11 mouse cellular contexts compared by ENCODE assay signal in genomic region chr6:72690595-72690994, GRCm38 (mm10).
DNase-seq lines count a peak whose midpoint lies in the region; ATAC-seq and TF ChIP-seq lines count a peak whose summit lies in the region.
"Had no signal": no experiment of that assay in that cellular context is flagged by ENCODE, and none has a peak within 500 bp of the region (broad histone marks: within the 10 kb centered on the region; RNA-seq: fewer than 3 reads in every experiment).

No protein-coding gene starts in this region.

- peaks cover 3% of the 10 kb centered on the region; the same call in 1 of the 2 replicates for H3K79me2 ChIP-seq in liver, adult 2 months (ENCODE audit: control insufficient read depth, insufficient read depth, low read length)

- no peaks in the 10 kb centered on the region for H3K27me3 ChIP-seq in liver, adult 2 months (ENCODE audit: control insufficient read depth, insufficient read depth, low read length)
- H3K27me3 ChIP-seq in embryonic facial prominence, embryonic 12.5 days = no peaks in the 10 kb centered on the region
- no peaks in the 10 kb centered on the region for H3K27me3 ChIP-seq in kidney, embryonic 14.5 days (ENCODE audit: control insufficient read depth, insufficient read depth, low read length)
- H3K27me3 ChIP-seq in stomach, embryonic 14.5 days (ENCODE audit: control insufficient read depth, insufficient read depth, low read length) = no peaks in the 10 kb centered on the region
- H3K27me3 ChIP-seq: liver, embryonic 15.5 days had no signal

- peak; percentile 14 for DNase-seq in liver, adult 2 months (ENCODE audit: extremely low read depth, low read depth, low spot score)
- DNase-seq in liver = no peak
- DNase-seq: embryo, embryonic 11 days; right cerebral cortex, postnatal 25 days; thymus, postnatal 36 days had no signal

- no peak for TF ChIP-seq CTCF in liver, adult 2 months (IDR thresholded peaks at IDR 0.05; ENCODE audit: low read depth, low read length)

- H3K36me3 ChIP-seq in liver, adult 2 months (ENCODE audit: control insufficient read depth, insufficient read depth, low read length) = no peaks in the 10 kb centered on the region
- peaks cover 3% of the 10 kb centered on the region for H3K36me3 ChIP-seq in embryonic facial prominence, embryonic 12.5 days
- no peaks in the 10 kb centered on the region for H3K36me3 ChIP-seq in kidney, embryonic 14.5 days (ENCODE audit: control insufficient read depth, insufficient read depth, low read length)
- no peaks in the 10 kb centered on the region for H3K36me3 ChIP-seq in stomach, embryonic 14.5 days (ENCODE audit: control insufficient read depth, insufficient read depth, low read length)
- H3K36me3 ChIP-seq: liver, embryonic 15.5 days had no signal

- H3K4me3 ChIP-seq in liver, adult 2 months (ENCODE audit: insufficient read depth, low read depth, low read length) = no peak overlapping the region
- no peak overlapping the region for H3K4me3 ChIP-seq in embryonic facial prominence, embryonic 12.5 days
- H3K4me3 ChIP-seq in kidney, embryonic 14.5 days (ENCODE audit: low read length) = no peak overlapping the region
- no peak overlapping the region for H3K4me3 ChIP-seq in stomach, embryonic 14.5 days (ENCODE audit: low read depth, low read length)
- H3K4me3 ChIP-seq: liver, embryonic 15.5 days had no signal

- no peaks in the 10 kb centered on the region for H3K9me3 ChIP-seq in embryonic facial prominence, embryonic 12.5 days
- H3K9me3 ChIP-seq in kidney, embryonic 14.5 days (ENCODE audit: control insufficient read depth, low read length) = no peaks in the 10 kb centered on the region
- no peaks in the 10 kb centered on the region for H3K9me3 ChIP-seq in stomach, embryonic 14.5 days (ENCODE audit: control insufficient read depth, low read depth, low read length)
- H3K9me3 ChIP-seq: liver, embryonic 15.5 days had no signal

- TF ChIP-seq POLR2A in liver, adult 2 months (IDR thresholded peaks at IDR 0.05; ENCODE audit: extremely low read depth, insufficient read depth, low read length) = no peak

- H3K27ac ChIP-seq in liver, adult 2 months (replicated peaks; ENCODE audit: insufficient read depth, low read depth, low read length) = peak overlapping the region; percentile 40
- H3K27ac ChIP-seq in embryonic facial prominence, embryonic 12.5 days = peak overlapping the region; percentile 63
- H3K27ac ChIP-seq in kidney, embryonic 14.5 days (ENCODE audit: low read depth, low read length) = peak overlapping the region; percentile 56; the same call in 1 of the 2 replicates
- H3K27ac ChIP-seq in stomach, embryonic 14.5 days (ENCODE audit: low read length) = peak overlapping the region; percentile 64; the same call in 1 of the 2 replicates
- H3K27ac ChIP-seq: liver, embryonic 15.5 days had no signal

- H3K9ac ChIP-seq in liver, adult 2 months (ENCODE audit: low read depth, low read length) = no peak overlapping the region
- no peak overlapping the region for H3K9ac ChIP-seq in embryonic facial prominence, embryonic 12.5 days
- no peak overlapping the region for H3K9ac ChIP-seq in kidney, embryonic 14.5 days (ENCODE audit: low read depth, low read length)
- no peak overlapping the region for H3K9ac ChIP-seq in stomach, embryonic 14.5 days (replicated peaks; ENCODE audit: low read depth, low read length)
- H3K9ac ChIP-seq: liver, embryonic 15.5 days had no signal

- no peak for ATAC-seq in embryonic facial prominence, embryonic 12.5 days (ENCODE audit: insufficient number of reproducible peaks, insufficient read depth, low FRiP score, low TSS enrichment)
- no peak for ATAC-seq in kidney, embryonic 14.5 days (ENCODE audit: low FRiP score, low TSS enrichment)
- no peak for ATAC-seq in stomach, embryonic 14.5 days (ENCODE audit: insufficient number of reproducible peaks, insufficient read depth, low FRiP score, low read depth)
- no peak for ATAC-seq in cerebellum, adult (ENCODE audit: insufficient number of reproducible peaks, low FRiP score, low TSS enrichment)
- ATAC-seq in megakaryocyte progenitor cell, adult 5-6 weeks (replicated peaks; ENCODE audit: poor library complexity) = no peak

- peaks cover 5% of the 10 kb centered on the region for H3K4me1 ChIP-seq in liver, adult 2 months (ENCODE audit: control insufficient read depth, insufficient read depth, low read length)
- H3K4me1 ChIP-seq in embryonic facial prominence, embryonic 12.5 days = peaks cover 70% of the 10 kb centered on the region
- H3K4me1 ChIP-seq in kidney, embryonic 14.5 days (ENCODE audit: control insufficient read depth, insufficient read depth, low read length) = peaks cover 53% of the 10 kb centered on the region
- peaks cover 60% of the 10 kb centered on the region for H3K4me1 ChIP-seq in stomach, embryonic 14.5 days (ENCODE audit: control insufficient read depth, insufficient read depth, low read length)

- H3K4me2 ChIP-seq in embryonic facial prominence, embryonic 12.5 days (replicated peaks) = peak overlapping the region; percentile 7; the same call in 1 of the 2 replicates
- H3K4me2 ChIP-seq in kidney, embryonic 14.5 days (replicated peaks; ENCODE audit: low read depth, low read length) = no peak overlapping the region
- no peak overlapping the region for H3K4me2 ChIP-seq in stomach, embryonic 14.5 days (replicated peaks; ENCODE audit: low read depth, low read length)
- H3K4me2 ChIP-seq: liver, embryonic 15.5 days had no signal

- WGBS in liver, adult 2 months = 77% methylated on average over 10 of the region's 10 CpGs
- 56% methylated on average over 10 of the region's 10 CpGs for WGBS in embryonic facial prominence, embryonic 12.5 days
- WGBS in kidney, embryonic 14.5 days = 57% methylated on average over 10 of the region's 10 CpGs
- 58% methylated on average over 10 of the region's 10 CpGs for WGBS in stomach, embryonic 14.5 days
